Mouse (Mus musculus) kidney, adult 11 months (tissue): ENCODE results near the gene Tubb4b.

Experiments used
- DNase-seq: peaks from one replicate; pipeline ENCODE4 v3.0.0; 2022

Gene Tubb4b

DNA sequence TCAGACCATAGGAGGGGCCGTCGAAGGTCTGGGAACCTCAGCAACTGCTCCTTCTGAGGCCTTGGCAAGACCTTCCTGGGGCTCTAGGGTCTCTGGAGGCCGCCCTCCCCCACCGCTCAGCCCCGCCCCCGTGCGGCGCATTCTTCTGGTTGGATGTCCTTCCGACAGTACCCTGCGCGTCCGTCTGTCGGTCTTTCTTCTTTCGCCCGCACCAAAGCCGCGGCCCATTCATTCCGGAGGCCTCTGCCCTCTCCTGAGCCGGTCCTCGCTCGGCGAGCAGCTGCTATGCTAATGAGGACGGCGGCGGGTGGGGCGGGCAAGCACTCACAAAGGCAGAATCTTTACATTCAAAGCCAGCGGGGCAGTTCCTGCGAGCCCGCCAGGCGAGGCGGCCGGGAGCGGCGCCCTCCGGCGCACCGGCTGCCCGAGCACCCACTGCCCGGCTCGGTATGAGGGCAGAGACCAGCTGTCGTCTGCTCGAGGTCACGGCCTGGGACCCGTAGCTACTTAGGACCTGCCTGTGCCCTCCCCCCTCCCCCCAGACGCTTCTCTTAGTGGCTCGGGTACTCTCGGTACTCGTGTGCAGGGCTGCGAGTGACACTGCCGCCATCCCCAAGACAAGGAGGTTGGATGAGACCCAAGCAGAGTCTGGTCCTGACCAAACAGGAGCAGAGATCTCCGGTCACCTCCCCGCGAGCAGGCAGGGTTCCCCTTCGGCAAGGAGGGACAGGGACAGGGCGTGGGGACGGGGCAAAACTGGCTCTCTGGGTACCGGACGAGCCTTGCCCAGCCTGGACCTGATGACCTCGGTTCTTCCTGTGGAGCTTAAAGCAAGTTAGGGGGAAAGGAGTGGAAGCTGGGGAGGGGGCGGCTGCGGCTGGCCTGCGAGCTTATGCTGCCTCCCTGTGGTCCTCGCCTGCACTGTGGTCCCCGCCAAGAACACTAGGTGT, 38.6 kb downstream of the Tubb4b start:
- no peak for DNase-seq

DNA sequence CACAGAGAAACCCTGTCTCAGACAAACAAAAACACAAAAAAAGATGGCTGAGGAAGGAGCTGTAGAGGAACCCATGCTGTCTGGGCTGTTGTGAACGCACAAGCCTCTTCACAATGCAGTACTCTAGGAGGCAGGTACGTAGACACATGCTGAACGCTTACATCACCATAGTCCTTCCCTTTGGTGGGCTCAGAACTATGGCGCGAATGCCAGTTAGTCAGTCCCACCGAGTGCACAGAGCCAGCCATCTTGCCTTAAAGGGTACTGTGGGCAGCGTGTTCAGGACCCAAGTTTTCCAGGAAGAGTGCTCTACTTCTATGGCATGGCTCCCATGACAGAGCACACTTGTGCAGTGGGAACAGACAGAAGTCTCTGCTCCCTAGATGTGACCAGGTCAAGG, 40.0 kb downstream of the Tubb4b start:
- no peak for DNase-seq

GRCm38 (mm10) chr2:25183336-25183735, 41.2 kb downstream of the Tubb4b start:
- DNase-seq: no peak

- no peak for DNase-seq
These were observed 41.8 kb downstream of the Tubb4b start for GRCm38 (mm10) chr2:25182664-25183063.

DNA sequence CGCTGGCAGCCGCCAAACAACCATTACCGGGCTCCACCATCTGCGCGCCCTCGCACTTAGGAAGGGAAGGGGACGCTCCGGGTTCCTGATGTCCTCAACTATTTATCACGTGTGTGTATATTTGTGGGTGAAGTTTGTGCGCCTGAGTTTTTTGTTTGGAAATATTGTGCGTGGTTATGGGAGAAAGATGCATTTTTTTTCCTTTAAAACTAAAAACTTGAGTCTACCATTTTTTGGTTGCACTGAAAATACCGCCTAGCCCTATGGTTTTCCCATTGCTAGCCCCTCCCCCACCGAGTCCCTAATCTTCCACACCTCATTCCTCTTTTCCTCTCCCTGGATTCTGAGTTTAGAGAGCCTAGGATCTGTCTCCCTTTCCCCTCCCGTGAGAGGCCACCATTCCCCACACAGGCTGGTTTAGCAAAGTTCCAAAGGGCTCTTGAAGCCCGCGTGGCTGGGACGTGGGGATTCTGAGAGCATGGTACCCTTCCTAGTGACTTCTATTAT, 42.6 kb downstream of the Tubb4b start:
- no peak for DNase-seq

GRCm38 (mm10) chr2:25180973-25181890, 43.3 kb downstream of the Tubb4b start:
- no peak for DNase-seq

DNA sequence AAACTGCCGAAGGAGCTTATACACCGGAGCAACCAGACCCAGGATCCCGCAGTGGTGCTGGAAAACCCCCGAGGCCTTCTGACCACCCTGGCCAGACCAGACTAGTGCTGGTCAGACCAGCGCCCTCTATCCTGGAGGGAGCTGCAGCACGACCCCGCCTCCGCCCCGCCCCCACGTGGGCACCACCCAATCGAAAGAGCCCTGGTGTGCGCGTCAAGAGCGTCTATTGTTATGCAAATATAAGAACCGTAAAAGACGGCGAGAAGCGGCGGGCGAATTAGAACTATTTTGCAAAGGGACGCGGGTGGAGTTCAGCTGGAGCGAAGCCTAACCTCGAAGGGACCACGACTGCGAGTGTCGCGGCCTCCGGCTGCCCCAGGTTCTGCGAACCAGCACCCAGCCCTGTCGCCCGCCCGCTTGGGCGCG, 44.0 kb downstream of the Tubb4b start, which contains the start of gene Nrarp:
Nrarp (plus strand) TSS at position 281 of the 426 bp plus-strand sequence.
- peak; percentile 92 for DNase-seq

- no peak for DNase-seq
These were observed 44.8 kb downstream of the Tubb4b start for GRCm38 (mm10) chr2:25179566-25180217.

DNA sequence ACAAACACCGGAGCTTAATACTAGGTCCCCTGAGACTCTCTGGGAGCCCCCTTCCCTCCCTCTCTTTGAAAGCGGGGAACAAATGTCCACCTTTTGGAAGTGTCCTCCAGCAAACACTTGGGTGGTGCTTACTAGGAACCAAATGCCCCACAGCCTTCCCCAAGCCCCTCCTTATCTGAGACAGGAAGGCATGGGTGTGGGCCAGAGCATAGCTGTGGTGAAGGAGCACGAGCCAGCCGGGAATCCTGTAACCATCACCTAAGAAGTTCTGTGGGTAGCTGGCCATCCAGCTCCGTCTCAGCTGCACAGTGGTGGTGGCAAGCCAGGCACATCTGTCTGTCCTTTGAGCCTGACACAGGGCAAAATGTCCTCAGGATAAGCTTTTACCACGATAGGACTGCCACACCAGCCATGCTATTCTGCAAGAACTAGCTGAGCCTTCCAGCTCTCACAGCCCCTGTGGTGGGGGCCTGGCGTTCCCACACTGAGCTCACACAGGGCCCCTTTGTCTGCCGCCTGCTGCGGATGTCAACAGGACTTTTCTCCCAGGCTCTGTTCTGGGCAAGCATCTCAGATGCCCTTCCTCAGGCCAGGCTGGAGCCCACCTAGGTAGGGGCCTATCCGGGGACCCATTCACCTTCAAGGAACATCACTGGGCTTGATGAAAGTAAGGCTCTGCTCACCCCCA, 46.1 kb downstream of the Tubb4b start:
- no peak for DNase-seq

DNA sequence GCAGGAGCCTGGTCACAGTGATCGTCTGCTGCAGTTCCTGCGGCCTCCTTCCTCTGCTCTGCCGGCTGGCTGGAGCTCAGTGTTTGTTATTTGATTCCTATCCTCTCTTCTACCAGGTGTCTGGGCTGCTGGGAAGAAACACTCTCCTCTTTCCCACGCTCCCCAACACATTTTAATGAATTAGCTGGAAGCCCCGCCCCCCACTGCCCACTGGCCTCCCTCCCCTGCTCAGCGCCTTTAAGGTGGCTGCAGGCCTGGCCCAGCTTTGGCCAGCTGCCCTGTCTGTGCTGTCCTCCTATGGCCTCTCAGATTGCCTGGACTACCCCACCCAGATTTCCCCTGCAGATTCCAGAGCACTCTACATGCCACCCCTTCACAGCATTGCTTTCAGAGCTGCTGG, 46.8 kb downstream of the Tubb4b start:
- DNase-seq: no peak

DNA sequence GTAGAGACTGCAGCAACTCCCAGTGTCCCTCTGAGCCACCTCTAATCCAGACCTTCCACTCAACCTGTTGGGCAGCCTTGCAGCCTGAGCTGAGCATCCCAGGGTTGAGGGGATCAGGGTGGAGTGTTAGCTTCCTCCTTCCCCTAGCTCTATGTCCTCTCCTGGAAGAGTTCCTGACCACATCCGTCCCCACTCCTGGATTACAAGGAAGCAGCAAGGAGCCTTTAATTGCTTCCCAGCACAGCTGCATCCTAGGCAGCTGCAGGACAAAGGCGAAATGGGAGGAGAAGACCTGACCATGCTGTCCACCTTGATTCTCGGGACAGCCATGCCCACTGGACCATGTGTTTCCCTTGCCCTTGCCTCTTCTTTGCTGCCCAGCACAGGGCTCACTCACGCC, 47.4 kb downstream of the Tubb4b start:
- no peak for DNase-seq

DNA sequence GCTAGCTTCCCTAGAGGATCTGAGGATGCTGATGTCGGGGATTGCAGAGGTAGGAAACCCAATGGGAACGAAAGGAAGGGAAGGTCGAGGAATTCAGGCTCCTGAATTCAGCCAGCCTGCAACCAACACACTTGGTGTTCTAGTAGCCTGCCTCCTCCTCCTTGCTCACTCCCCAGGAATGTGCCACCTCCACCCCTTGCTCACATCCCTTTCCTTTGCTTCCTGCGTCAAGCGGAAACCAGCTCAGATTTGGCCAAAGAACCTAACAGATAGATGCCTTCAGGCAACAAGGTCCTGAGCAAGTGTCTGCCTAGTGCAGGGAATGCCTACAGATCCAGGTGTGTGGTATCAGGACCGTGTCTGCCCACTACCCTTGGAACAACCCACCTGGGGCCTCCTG, 47.9 kb downstream of the Tubb4b start:
- no peak for DNase-seq

- DNase-seq: no peak
These were observed 48.8 kb downstream of the Tubb4b start for GRCm38 (mm10) chr2:25175690-25176078.

DNA sequence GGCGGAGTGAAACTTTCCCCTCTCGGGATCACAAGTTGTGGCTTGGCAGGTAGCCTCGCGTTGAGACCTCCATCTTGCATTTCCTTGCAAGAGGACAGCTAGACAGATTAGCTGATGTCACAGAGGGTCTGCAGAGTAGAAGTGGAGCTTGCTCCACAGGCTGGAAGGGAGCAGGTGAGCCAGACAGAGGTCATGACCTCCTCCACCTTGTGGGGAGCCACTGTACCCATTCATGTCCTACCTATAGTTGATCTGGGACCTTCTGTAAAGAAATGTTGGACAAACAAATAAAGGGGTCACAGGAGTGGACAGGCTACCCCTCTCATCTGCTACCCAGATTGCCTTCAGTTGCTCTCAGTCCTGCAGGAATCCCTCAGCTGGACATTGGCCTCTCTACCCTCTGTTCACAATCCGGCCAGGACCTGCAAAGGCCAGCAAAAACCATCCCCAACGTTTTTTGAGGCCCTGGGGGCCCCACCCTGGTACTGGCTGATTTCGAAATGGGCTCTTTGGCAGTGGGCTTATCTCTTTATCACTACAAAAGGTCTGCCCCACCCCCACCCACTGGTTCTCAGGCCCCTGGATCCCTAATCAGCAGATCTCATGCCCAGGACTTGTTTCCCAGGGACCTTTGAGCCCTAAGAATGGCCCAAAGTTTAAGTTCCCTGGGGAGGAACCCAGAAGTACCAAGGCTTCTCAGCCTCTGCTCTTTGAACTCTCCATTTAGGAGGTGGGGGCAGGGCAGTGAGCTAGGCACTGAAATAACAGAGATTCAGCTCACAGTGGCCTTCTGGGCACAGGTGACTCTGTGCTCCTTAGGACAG, 49.4 kb downstream of the Tubb4b start:
- DNase-seq: peak; percentile 85

- DNase-seq: no peak
These were observed 50.7 kb downstream of the Tubb4b start for GRCm38 (mm10) chr2:25173821-25174220.

DNA sequence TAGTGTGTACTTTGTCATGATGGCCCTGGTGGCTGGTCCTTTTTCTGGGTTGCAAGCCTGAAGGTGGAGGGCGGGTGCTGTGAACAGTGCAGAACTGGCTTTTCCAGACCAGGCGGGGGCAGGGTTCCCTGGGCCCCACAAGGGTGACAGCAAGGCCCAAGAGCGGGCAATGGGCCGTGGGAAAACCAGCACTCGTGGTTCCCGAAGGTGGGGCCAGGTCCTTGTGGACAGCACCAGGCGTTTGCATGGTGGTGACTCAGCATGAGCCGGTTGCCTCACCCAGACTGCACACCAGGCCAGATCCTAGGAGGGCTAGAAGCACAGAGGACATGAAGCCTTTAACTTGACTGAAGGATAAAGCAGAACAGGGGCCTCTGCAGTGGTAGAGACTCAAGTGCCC, 51.9 kb downstream of the Tubb4b start:
- no peak for DNase-seq
